Mouse (Mus musculus) neural tube, embryonic 11.5 days (tissue): ENCODE results near the gene Luc7l2. TPM values are rescaled to one million over a fixed set of nuclear protein-coding genes. Genes with fewer than 3 reads are reported as not detected.
A peak's percentile ranks its signal among the peaks of the same experiment; 100 is the strongest.

Experiments used
- ATAC-seq: fragments of 200-750 bp; cut with Nextera tagmentation; 2 replicates; pipeline ENCODE4 v1.8.0; 2017; ENCODE audit warnings: moderate number of reproducible peaks, mild to moderate bottlenecking, moderate TSS enrichment, moderate library complexity; ENCODE audit not compliant: insufficient read depth, low FRiP score, low TSS enrichment
- DNase-seq: peaks from one replicate; pipeline ENCODE4 v3.0.0-alpha.2; 2015; ENCODE audit warnings: low spot score
- H3K27ac ChIP-seq: fragments of 300-500 bp; sonication (generic); 2 replicates; pipeline ENCODE4 v1.5.1; 2014; ENCODE audit warnings: low read depth, mild to moderate bottlenecking, low read length
- H3K27me3 ChIP-seq: fragments of 300-500 bp; sonication (generic); 2 replicates; pipeline ENCODE4 v1.6.1; 2014; ENCODE audit warnings: mild to moderate bottlenecking, low read length, mixed read lengths; ENCODE audit not compliant: control insufficient read depth, insufficient read depth
- H3K36me3 ChIP-seq: fragments of 300-500 bp; sonication (generic); 2 replicates; pipeline ENCODE4 v1.6.1; 2014; ENCODE audit warnings: mild to moderate bottlenecking, low read length, moderate library complexity, mixed read lengths; ENCODE audit not compliant: control insufficient read depth, insufficient read depth
- H3K4me1 ChIP-seq: fragments of 300-500 bp; sonication (generic); 2 replicates; pipeline ENCODE4 v1.6.1; 2014; ENCODE audit warnings: low read length, mixed read lengths; ENCODE audit not compliant: control insufficient read depth, insufficient read depth
- H3K4me2 ChIP-seq: fragments of 300-500 bp; sonication (generic); 2 replicates; pipeline ENCODE4 v1.6.1; 2014; ENCODE audit warnings: low read depth, mild to moderate bottlenecking, moderate library complexity
- H3K4me3 ChIP-seq: fragments of 300-500 bp; sonication (generic); 2 replicates; pipeline ENCODE4 v1.5.1; 2014; ENCODE audit warnings: low read depth, low read length
- H3K9ac ChIP-seq: fragments of 300-500 bp; sonication (generic); 2 replicates; pipeline ENCODE4 v1.6.1; 2014; ENCODE audit warnings: mild to moderate bottlenecking, low read length
- H3K9me3 ChIP-seq: fragments of 300-500 bp; sonication (generic); 2 replicates; pipeline ENCODE4 v1.6.1; 2016; ENCODE audit warnings: low read length; ENCODE audit not compliant: control insufficient read depth
- WGBS: fragments of 180-500 bp; shearing (Covaris S2); extraction: QIAGEN DNeasy Blood & Tissue Kit; methylation state at CpG from one replicate; pipeline ENCODE4 v1.1.7; 2014; 5-methylcytosine and 5-hydroxymethylcytosine counted together
- polyA plus RNA-seq: library from polyadenylated mRNA; unstranded; fragments of >200 nt; fragmentation: Nextera tagmentation; extraction: Ambion mirVana; gene quantifications from 2 replicates; pipeline ENCODE4 v1.2.1, GENCODE M21; 2014

The Luc7l2 gene
- polyA plus RNA-seq, result 32.7 and 35.6 TPM in 2 replicates

DNA sequence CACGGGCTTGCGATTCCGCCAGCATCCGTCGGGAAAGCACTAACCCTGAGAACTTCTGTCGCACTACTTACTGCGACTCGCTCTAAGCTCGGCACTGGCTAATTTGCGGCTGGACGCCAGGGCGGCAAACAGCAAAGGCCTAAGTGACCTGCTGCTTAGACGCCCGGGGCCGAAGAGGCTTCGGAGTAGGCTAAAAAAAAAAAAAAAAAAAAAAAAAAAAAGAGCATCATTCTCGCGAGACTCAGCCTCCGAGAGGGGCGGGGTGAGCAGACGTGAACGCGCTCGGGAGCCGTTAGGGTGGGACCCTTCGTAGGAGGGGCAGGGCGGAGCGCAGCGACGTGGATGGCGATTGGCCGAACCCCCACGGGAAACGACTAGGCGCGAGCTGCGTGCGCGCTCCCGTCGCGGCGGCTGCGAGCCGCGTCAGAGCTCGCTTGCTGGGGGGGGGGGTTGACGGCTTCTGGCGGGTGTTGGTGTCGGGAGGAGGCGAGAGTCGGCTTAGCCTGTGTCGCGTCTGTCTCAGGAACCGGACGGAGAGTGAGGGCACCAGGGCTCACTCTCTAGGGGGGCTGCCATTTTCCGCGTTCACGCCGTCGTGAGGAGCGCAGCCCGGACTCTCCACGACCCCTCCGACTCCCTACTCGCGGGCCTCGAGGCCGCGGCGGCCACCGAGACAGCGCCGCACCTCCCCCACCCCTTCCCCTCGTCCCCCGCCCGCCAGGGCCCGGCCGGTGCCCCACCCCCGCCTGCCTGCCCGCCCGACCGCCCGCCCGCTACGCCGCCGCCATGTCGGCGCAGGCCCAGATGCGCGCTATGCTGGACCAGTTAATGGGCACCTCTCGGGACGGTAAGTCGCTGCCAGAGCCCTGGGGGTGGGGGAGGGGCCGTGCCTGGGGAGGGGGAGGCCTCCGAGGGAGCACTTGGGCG lies at the start of gene Luc7l2:
Luc7l2 (plus strand) TSS at position 273 of the 927 bp plus-strand sequence.
- Histone ChIP-seq H3K9me3 (no peaks in the 10 kb centered on the region), H3K4me3 (peak within 1 kb of the TSS; percentile 78), H3K27ac (peak within 1 kb of the TSS; percentile 98), H3K9ac (peak within 1 kb of the TSS; percentile 92), H3K4me2 (peak within 1 kb of the TSS; percentile 62), H3K4me1 (no peaks in the 10 kb centered on the region), H3K36me3 (no peaks in the 10 kb centered on the region; the same call in 1 of the 2 replicates), H3K27me3 (no peaks in the 10 kb centered on the region)
- peak; percentile 90 for ATAC-seq
- under 1% methylated on average over 78 of the region's 98 CpGs for WGBS
- DNase-seq, result peak; percentile 98

DNA sequence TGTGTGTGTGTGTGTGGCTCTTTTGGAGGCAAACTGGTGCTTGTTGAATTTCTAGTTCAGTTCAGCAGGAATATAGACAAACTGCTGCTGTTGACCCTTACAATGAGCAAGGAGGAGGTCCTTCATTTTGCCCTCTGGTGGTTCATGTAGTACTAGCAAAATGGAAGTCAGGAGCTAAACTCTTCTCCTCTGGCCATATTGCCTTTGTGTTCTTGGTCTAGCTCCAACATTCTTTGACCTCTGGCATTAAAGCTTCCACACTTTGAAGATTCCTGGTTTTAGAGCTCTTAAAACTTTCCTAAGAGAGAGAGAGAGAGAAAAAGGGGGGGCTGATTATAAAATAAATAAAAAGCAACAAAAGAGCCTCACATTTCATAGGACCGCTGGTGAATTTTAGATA lies 39.0 kb upstream of the Luc7l2 start:
- 94% methylated on average over 1 of the region's 1 CpGs for WGBS

DNA sequence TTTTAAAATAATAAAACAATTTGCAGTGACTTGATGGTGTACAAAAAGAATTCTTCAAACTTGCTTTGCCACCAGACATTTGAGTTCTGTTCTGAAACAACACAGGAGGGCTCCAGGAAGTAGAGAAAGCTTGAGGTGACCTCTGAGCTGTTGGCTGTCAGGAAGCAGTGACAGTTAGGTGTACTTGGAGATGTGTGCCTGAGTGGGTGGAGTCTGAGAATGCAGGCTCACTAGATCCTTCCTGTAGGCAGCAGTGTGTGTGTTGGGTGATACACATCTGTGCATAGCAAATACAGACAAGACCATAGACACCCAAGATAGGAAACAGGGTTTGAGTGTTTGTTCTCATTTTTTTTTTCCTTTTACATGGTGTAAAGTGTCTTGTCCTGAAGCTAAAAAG lies 38.3 kb upstream of the Luc7l2 start:
- H3K4me3 ChIP-seq, result no peak overlapping the region

More for the DNA sequence above, 39.0 kb upstream of the Luc7l2 start:
- no peaks in the 10 kb centered on the region for H3K27me3 ChIP-seq
- ATAC-seq, result no peak
- H3K4me1 ChIP-seq, result no peaks in the 10 kb centered on the region
- no peak overlapping the region for H3K4me3 ChIP-seq
- DNase-seq, result no peak
- H3K27ac ChIP-seq, result no peak overlapping the region
- no peak overlapping the region for H3K9ac ChIP-seq
- H3K36me3 ChIP-seq, result no peaks in the 10 kb centered on the region
- H3K4me2 ChIP-seq, result no peak overlapping the region
- no peaks in the 10 kb centered on the region for H3K9me3 ChIP-seq

DNA sequence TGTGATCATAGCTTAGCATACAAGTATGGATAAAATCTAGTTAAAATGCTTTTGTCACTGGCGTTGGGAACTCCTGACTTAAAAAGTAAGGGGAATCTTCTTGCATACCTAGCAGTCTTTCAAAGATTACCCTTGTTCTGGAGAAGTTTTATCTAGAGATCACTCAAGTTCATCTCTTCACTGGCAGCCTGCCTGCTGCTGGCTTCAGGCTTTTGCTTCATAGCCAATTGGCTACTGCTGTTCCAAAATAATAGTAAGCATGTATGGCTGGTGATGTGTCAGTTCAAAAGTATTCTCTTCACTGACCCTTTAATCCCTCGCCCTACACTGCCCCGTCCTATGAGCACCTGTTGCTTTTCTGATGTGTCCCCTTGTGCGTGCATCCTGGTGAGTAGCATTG lies 35.9 kb upstream of the Luc7l2 start:
- no peak overlapping the region for H3K4me3 ChIP-seq
- no peaks in the 10 kb centered on the region for H3K9me3 ChIP-seq
- no peaks in the 10 kb centered on the region for H3K36me3 ChIP-seq
- no peaks in the 10 kb centered on the region for H3K27me3 ChIP-seq
- WGBS, result 93% methylated on average over 4 of the region's 4 CpGs
- H3K9ac ChIP-seq, result no peak overlapping the region
- ATAC-seq, result no peak
- H3K27ac ChIP-seq, result no peak overlapping the region
- H3K4me1 ChIP-seq, result no peaks in the 10 kb centered on the region
- no peak overlapping the region for H3K4me2 ChIP-seq
- no peak for DNase-seq

More for the DNA sequence above, 38.3 kb upstream of the Luc7l2 start:
- H3K27me3 ChIP-seq, result no peaks in the 10 kb centered on the region
- H3K4me1 ChIP-seq, result no peaks in the 10 kb centered on the region
- DNase-seq (no peak), ATAC-seq (no peak)
- H3K36me3 ChIP-seq, result no peaks in the 10 kb centered on the region
- no peak overlapping the region for H3K4me2 ChIP-seq
- no peak overlapping the region for H3K9ac ChIP-seq
- H3K27ac ChIP-seq, result no peak overlapping the region
- H3K9me3 ChIP-seq, result no peaks in the 10 kb centered on the region

DNA sequence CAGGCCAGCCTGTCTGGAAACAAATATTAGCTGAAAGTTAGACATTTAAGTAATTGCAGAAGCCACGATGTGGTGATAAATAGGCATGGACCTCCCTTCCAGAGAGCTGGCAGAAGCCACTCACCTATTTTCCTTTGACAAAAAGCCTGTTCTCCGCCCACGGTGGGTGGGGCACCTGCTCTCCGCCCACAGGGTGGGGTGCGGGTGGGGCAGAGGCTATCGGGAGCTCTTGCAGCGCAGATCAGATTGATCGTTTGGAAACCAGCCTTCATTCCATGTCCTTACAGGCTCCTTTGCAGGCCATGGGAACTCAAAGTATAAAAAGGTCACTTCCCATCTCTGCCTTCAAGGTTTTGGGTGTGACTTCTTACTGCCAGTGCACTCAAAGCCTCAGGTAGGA lies 27.3 kb upstream of the Luc7l2 start:
- H3K9ac ChIP-seq, result no peak overlapping the region
- ATAC-seq, result no peak

DNA sequence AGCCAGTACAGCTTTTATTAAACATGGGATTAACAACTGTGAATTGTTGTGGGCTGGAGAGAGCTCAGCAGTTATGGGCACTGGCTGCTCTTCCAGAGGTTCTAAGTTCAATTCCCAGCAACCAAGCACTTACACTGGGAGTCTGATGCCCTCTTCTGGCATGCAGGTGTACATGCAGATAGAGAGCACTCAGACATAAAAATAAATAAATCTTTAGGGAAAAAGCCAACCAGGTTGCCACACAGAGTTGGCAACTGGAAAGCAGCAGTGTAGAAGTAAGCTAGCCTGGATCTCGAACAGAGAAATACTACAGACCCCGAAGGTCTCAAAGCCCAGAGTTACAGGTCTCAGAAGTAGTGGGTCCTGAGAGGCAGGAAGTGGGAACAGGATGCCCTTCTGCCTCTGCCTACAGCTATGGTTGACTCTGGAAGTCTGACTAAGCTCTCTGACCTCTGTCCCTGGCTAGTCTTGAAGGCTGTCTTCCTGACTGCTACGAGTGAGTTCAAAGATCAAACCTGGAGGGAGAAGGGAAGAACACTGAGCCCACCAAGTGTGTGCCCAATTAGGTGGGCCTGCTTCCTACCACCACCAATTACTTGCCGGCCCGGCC lies 19.8 kb upstream of the Luc7l2 start:
- Histone ChIP-seq H3K9me3 (no peaks in the 10 kb centered on the region), H3K27me3 (no peaks in the 10 kb centered on the region), H3K4me3 (no peak overlapping the region), H3K27ac (no peak overlapping the region), H3K9ac (no peak overlapping the region), H3K4me2 (no peak overlapping the region), H3K36me3 (no peaks in the 10 kb centered on the region), H3K4me1 (no peaks in the 10 kb centered on the region)
- no peak for ATAC-seq
- no peak for DNase-seq
- 64% methylated on average over 5 of the region's 5 CpGs for WGBS

More for the DNA sequence above, 27.3 kb upstream of the Luc7l2 start:
- H3K9me3 ChIP-seq, result no peaks in the 10 kb centered on the region
- H3K36me3 ChIP-seq, result no peaks in the 10 kb centered on the region
- no peak overlapping the region for H3K27ac ChIP-seq
- WGBS, result 20% methylated on average over 8 of the region's 8 CpGs
- no peaks in the 10 kb centered on the region for H3K27me3 ChIP-seq
- DNase-seq, result no peak
- H3K4me2 ChIP-seq, result no peak overlapping the region
- H3K4me1 ChIP-seq, result no peaks in the 10 kb centered on the region
- H3K4me3 ChIP-seq, result no peak overlapping the region

DNA sequence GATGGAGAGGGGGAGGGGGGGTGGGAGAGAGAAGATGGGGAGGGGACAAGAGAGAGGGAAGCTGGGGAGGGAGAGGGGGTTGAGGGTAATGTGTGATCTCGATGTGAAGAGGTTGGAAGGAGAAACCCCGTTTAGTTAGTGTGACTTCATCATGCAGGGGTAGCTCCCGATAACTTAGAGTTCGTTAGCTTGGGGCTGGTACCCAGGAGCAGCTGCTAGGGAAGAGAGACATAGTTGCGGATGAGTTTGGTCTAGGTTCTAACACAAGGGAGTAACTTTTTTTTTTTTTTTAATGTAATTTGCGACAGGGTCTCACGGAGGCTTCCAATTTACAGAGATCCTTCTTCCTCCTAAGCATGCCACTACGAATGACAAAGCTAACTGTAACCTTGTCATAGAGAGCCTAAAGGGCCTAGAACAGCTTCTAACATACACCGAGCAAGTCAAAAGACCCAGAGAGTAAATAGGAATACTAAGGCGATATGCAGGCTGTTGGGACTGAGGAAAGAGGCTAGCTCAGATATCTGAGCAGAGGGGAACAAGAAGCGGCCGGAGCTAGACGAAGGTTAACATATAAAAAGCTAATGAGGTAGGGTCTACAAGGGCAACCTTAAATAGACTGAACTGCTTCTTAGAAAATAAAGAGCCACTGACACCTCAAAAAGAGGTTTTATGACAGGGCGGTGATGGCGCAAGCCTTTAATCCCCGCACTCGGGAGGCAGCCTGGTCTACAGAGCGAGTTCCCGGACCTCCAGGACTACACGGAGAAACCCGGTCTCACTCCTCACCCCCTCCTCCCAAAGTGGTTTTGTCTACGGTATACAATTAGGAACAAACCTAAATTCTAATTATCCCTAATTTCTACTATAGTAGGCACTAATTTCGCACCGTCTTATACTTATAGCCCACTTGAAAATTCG lies 18.4 kb upstream of the Luc7l2 start:
- H3K36me3 ChIP-seq, result no peaks in the 10 kb centered on the region
- ATAC-seq, result peak; percentile 51
- H3K4me1 ChIP-seq, result no peaks in the 10 kb centered on the region
- no peak for DNase-seq
- no peaks in the 10 kb centered on the region for H3K27me3 ChIP-seq
- H3K9me3 ChIP-seq, result no peaks in the 10 kb centered on the region
- peak overlapping the region; percentile 56 for H3K4me3 ChIP-seq
- 6% methylated on average over 25 of the region's 25 CpGs for WGBS
- peak overlapping the region; percentile 81 for H3K9ac ChIP-seq
- peak overlapping the region; percentile 79 for H3K4me2 ChIP-seq
- peak overlapping the region; percentile 90 for H3K27ac ChIP-seq
